Mouse (Mus musculus): ENCODE data around the gene Utp4.

GRCm38 (mm10) chr8:106959626-106960025 is 66.2 kb downstream of the Utp4 start:
- TF ChIP-seq TAL1 (IDR thresholded peaks at IDR 0.05; ENCODE audit: low read length), result no peak
- no peak for TF ChIP-seq GATA1 (IDR thresholded peaks at IDR 0.05; ENCODE audit: low read length)

All from erythroblast, embryonic 14.5 days (primary cell).